Mouse (Mus musculus): ENCODE results near the gene Gm2832. TPM values are rescaled to one million over a fixed set of nuclear protein-coding genes. Genes with fewer than 3 reads are reported as not detected.

Gm2832 gene
- polyA plus RNA-seq (2015; fragmentation: Illumina TruSeq; extraction: RNeasy Lipid Tissue Mini Kit (QIAGEN cat#74804); ENCODE audit: insufficient read depth, low read depth, low replicate concordance), result not detected

DNA sequence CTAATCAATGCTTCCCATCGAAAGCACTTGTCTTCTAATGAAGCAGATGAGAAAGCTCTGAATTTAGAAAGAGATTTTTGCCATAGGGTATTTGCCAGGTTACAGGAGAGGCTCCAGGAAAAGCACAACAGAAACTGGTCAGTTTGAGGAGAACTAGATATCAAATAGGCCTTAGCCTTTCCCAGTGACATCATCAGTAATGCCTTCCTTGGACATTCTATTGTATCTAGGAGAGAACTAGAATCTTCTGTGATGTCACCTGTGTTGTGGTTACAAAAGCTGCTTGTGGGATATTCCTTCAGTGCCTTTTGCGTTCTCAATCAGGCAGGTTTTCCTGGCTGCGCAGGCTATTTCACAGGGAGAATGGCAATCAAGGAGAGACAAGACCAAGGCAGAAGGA is at the start of gene Gm2832:
TSS of gene Gm2832 (plus strand) at position 301 of the 400 bp plus-strand sequence.

Other genes with a start within 250 kb of the Gm2832 start
- gene Dydc2, start 209.6 kb upstream of the Gm2832 start, polyA plus RNA-seq (2015; fragmentation: Illumina TruSeq; extraction: RNeasy Lipid Tissue Mini Kit (QIAGEN cat#74804); ENCODE audit: insufficient read depth, low read depth, low replicate concordance), result not detected
- gene Dydc1, start 205.9 kb upstream of the Gm2832 start, polyA plus RNA-seq (2015; fragmentation: Illumina TruSeq; extraction: RNeasy Lipid Tissue Mini Kit (QIAGEN cat#74804); ENCODE audit: insufficient read depth, low read depth, low replicate concordance), result not detected
- gene Mat1a, start 173.8 kb upstream of the Gm2832 start, polyA plus RNA-seq (2015; fragmentation: Illumina TruSeq; extraction: RNeasy Lipid Tissue Mini Kit (QIAGEN cat#74804); ENCODE audit: insufficient read depth, low read depth, low replicate concordance), result 11.7 TPM
- 1.6 TPM for gene Sftpa1, start 147.0 kb upstream of the Gm2832 start, polyA plus RNA-seq (2015; fragmentation: Illumina TruSeq; extraction: RNeasy Lipid Tissue Mini Kit (QIAGEN cat#74804); ENCODE audit: insufficient read depth, low read depth, low replicate concordance)
- not detected for gene Mbl1, start 127.3 kb upstream of the Gm2832 start, polyA plus RNA-seq (2015; fragmentation: Illumina TruSeq; extraction: RNeasy Lipid Tissue Mini Kit (QIAGEN cat#74804); ENCODE audit: insufficient read depth, low read depth, low replicate concordance)
- 1.3 TPM for gene Sftpd, start 93.7 kb upstream of the Gm2832 start, polyA plus RNA-seq (2015; fragmentation: Illumina TruSeq; extraction: RNeasy Lipid Tissue Mini Kit (QIAGEN cat#74804); ENCODE audit: insufficient read depth, low read depth, low replicate concordance)
- not detected for gene Gm5798, start 69.8 kb downstream of the Gm2832 start, polyA plus RNA-seq (2015; fragmentation: Illumina TruSeq; extraction: RNeasy Lipid Tissue Mini Kit (QIAGEN cat#74804); ENCODE audit: insufficient read depth, low read depth, low replicate concordance)
- gene Gm7945, start 107.6 kb downstream of the Gm2832 start, polyA plus RNA-seq (2015; fragmentation: Illumina TruSeq; extraction: RNeasy Lipid Tissue Mini Kit (QIAGEN cat#74804); ENCODE audit: insufficient read depth, low read depth, low replicate concordance), result not detected
- not detected for gene Gm6482, start 129.5 kb downstream of the Gm2832 start, polyA plus RNA-seq (2015; fragmentation: Illumina TruSeq; extraction: RNeasy Lipid Tissue Mini Kit (QIAGEN cat#74804); ENCODE audit: insufficient read depth, low read depth, low replicate concordance)
- gene Gm7954, start 174.7 kb downstream of the Gm2832 start, polyA plus RNA-seq (2015; fragmentation: Illumina TruSeq; extraction: RNeasy Lipid Tissue Mini Kit (QIAGEN cat#74804); ENCODE audit: insufficient read depth, low read depth, low replicate concordance), result not detected
- gene Gm3486, start 210.7 kb downstream of the Gm2832 start, polyA plus RNA-seq (2015; fragmentation: Illumina TruSeq; extraction: RNeasy Lipid Tissue Mini Kit (QIAGEN cat#74804); ENCODE audit: insufficient read depth, low read depth, low replicate concordance), result not detected

Data from pancreas, adult 10 weeks (tissue).